Mouse (Mus musculus) lung, embryonic 14.5 days (tissue): ENCODE results near the gene Tcf7l1. TPM values are rescaled to one million over a fixed set of nuclear protein-coding genes. Genes with fewer than 3 reads are reported as not detected.

Experiments used
- ATAC-seq: fragments of 200-750 bp; cut with Nextera tagmentation; 2 replicates; pipeline ENCODE4 v1.8.0; 2017; ENCODE audit warnings: mild to moderate bottlenecking, moderate TSS enrichment, moderate library complexity; ENCODE audit not compliant: insufficient read depth
- DNase-seq: peaks from one replicate; pipeline ENCODE4 v3.0.0-alpha.2; 2015
- H3K27ac ChIP-seq: fragments of 300-500 bp; sonication (generic); 2 replicates; pipeline ENCODE4 v1.5.1; 2014; ENCODE audit warnings: low read depth, mild to moderate bottlenecking, moderate library complexity
- H3K27me3 ChIP-seq: fragments of 300-500 bp; sonication (generic); 2 replicates; pipeline ENCODE4 v1.6.1; 2014; ENCODE audit warnings: low read length, control low read depth; ENCODE audit not compliant: insufficient read depth
- H3K36me3 ChIP-seq: fragments of 300-500 bp; sonication (generic); 2 replicates; pipeline ENCODE4 v1.6.1; 2014; ENCODE audit warnings: control low read depth; ENCODE audit not compliant: insufficient read depth
- H3K4me1 ChIP-seq: fragments of 300-500 bp; sonication (generic); 2 replicates; pipeline ENCODE4 v1.6.1; 2014; ENCODE audit warnings: antibody characterized with exemption, control low read depth; ENCODE audit not compliant: insufficient read depth
- H3K4me2 ChIP-seq: fragments of 300-500 bp; sonication (generic); 2 replicates; pipeline ENCODE4 v1.6.1; 2014; ENCODE audit warnings: mild to moderate bottlenecking
- H3K4me3 ChIP-seq: fragments of 300-500 bp; sonication (generic); 2 replicates; pipeline ENCODE4 v1.5.1; 2014; ENCODE audit warnings: low read depth, low read length
- H3K9ac ChIP-seq: fragments of 300-500 bp; sonication (generic); 2 replicates; pipeline ENCODE4 v1.6.1; 2014
- H3K9me3 ChIP-seq: fragments of 300-500 bp; sonication (generic); 2 replicates; pipeline ENCODE4 v1.6.1; 2016; ENCODE audit warnings: low read depth, low read length, control low read depth
- CTCF ChIP-seq: IDR thresholded peaks from 2 replicates; pipeline ENCODE4 v1.5.1; 2016; ENCODE audit warnings: antibody characterized with exemption, low read depth
- WGBS: fragments of 180-500 bp; shearing (Covaris S2); extraction: QIAGEN DNeasy Blood & Tissue Kit; methylation state at CpG from one replicate; pipeline ENCODE4 v1.1.7; 2014; 5-methylcytosine and 5-hydroxymethylcytosine counted together
- polyA plus RNA-seq: library from polyadenylated mRNA; unstranded; fragments of >200 nt; fragmentation: Nextera tagmentation; extraction: Ambion mirVana; gene quantifications from 2 replicates; pipeline ENCODE4 v1.2.1, GENCODE M21; 2014

The Tcf7l1 gene
- polyA plus RNA-seq, 1 experiment from 2014 or later = 41.1 TPM

DNA sequence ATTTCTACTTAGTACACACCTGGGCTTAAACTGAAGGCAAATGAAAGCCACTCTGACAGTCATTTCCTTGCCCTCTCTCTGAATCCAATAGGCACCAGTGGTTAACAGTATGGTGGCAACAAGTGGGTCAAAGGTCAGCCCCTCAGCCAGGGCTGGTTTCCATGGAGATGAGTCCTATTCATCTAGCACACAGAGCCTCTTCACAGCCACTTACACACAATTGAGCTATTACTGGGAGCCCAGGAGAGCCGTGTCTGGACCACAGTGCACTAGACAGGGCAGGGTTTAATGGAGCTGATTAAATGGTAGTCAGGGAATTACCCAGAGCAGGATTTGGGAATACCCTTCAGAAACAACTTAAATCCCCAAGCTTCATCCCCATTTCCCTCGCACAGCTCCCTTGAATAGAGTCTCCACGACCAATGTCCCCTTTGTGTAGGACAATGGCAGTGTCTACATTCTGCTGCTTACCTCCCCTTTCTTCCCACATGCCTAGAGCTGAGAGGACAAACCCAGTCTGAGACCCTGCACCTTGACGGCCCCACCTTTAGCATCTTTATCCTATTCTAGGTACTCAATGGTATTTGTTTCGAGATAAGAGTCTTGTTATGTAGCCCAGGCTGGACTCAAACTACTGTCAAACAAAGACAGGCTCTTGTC, 89.5 kb downstream of the Tcf7l1 start:
- ATAC-seq = no peak
- no peaks in the 10 kb centered on the region for H3K27me3 ChIP-seq
- peaks cover 19% of the 10 kb centered on the region for H3K4me1 ChIP-seq
- TF ChIP-seq CTCF = no peak
- H3K4me2 ChIP-seq = no peak overlapping the region
- no peaks in the 10 kb centered on the region for H3K9me3 ChIP-seq
- DNase-seq = no peak
- no peaks in the 10 kb centered on the region for H3K36me3 ChIP-seq
- H3K4me3 ChIP-seq = no peak overlapping the region
- no peak overlapping the region for H3K9ac ChIP-seq
- H3K27ac ChIP-seq = no peak overlapping the region
- WGBS = 59% methylated on average over 5 of the region's 5 CpGs

DNA sequence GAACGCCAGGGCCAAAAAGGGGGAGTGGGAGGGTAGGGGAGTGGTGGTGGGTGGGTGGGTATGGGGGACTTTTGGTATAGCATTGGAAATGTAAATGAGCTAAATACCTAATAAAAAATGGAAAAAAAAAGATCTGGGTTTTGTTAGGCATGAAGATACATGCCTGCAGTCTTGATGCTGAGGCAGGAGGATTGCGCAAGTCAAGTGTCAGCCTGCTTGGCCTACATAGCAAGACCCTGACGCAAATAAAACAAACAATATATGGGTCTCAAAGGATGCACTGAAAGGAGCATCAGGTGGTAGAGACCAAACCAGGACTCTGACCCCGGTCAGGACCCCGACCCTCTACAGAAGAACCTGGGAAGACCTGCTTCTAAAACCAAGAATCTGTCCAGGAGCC, 90.5 kb downstream of the Tcf7l1 start:
- H3K4me2 ChIP-seq = no peak overlapping the region
- TF ChIP-seq CTCF = no peak
- no peak overlapping the region for H3K9ac ChIP-seq
- H3K4me1 ChIP-seq = peaks cover 26% of the 10 kb centered on the region
- no peak overlapping the region for H3K4me3 ChIP-seq
- DNase-seq = no peak
- 92% methylated on average over 5 of the region's 5 CpGs for WGBS
- no peaks in the 10 kb centered on the region for H3K27me3 ChIP-seq
- no peaks in the 10 kb centered on the region for H3K36me3 ChIP-seq
- no peak for ATAC-seq
- H3K9me3 ChIP-seq = no peaks in the 10 kb centered on the region
- no peak overlapping the region for H3K27ac ChIP-seq

DNA sequence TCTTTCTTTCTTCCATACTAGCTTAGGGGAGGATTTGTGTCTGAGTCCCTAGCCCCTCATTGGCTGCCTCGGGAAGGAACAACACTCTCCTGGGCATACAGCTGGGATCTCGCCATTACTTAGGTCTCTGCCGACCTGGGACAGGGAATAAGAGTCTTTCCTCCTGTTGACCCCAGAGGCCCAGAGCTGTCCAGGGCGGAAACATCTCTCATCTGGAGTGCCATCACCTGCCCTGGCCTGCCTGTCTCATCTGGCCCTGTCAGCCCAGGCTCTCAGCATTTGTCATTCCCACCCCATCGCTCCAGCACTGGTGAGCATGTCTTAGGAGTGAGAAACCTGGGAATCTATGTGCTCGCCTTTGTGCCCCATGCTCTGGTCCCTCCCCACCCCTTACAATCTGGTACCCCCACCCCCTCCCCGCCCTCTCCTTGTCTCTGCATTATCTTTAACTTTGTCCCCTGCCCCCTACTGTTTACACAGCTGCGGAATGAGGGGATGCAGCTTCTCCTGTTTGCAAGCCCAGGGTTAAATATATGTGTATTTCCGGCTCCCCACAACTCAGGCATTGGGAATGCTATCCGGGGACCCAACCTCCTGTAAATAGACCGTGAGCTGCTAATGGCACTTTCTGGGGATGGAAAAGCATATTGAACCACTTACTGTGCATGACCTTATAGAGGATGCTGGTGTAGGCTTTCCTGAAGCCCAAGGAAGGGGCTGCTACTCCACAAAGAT, 92.3 kb downstream of the Tcf7l1 start:
- 0 out of 2 replicates have a peak, but pooled peaks have one; percentile 23 for ATAC-seq
- no peak for TF ChIP-seq CTCF

DNA sequence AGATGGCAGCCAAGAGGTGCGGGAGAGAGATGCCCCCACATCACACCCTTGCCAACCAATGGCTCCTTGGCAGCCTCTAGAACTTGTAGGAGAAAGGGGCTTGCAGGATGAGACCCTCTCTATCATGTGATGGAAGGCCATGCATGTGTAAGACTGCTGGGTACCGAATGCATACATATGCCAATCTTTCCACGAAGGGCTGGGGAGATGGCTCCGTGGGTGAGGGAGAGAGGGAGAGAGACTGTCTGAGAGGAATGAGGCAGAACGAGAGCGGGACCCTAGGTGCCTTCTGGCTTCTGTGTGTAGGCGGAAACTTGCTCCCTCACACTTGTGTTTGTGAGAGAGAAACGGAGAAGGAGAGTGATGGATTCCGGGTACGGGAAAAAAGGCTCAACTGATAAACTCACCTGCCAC, 94.3 kb downstream of the Tcf7l1 start:
- no peak overlapping the region for H3K4me3 ChIP-seq
- no peaks in the 10 kb centered on the region for H3K36me3 ChIP-seq
- no peak overlapping the region for H3K9ac ChIP-seq
- no peaks in the 10 kb centered on the region for H3K27me3 ChIP-seq
- no peak for TF ChIP-seq CTCF
- no peak for ATAC-seq
- H3K9me3 ChIP-seq = no peaks in the 10 kb centered on the region
- no peak for DNase-seq
- H3K4me2 ChIP-seq = no peak overlapping the region
- peak overlapping the region; percentile 3; the same call in 1 of the 2 replicates for H3K27ac ChIP-seq
- 33% methylated on average over 10 of the region's 10 CpGs for WGBS
- peaks cover 53% of the 10 kb centered on the region for H3K4me1 ChIP-seq

More for the DNA sequence above, 92.3 kb downstream of the Tcf7l1 start:
- Histone ChIP-seq H3K9ac (no peak overlapping the region), H3K27me3 (no peaks in the 10 kb centered on the region), H3K9me3 (no peaks in the 10 kb centered on the region), H3K36me3 (no peaks in the 10 kb centered on the region), H3K4me1 (peaks cover 42% of the 10 kb centered on the region), H3K4me2 (no peak overlapping the region), H3K27ac (no peak overlapping the region), H3K4me3 (no peak overlapping the region)
- WGBS = 9% methylated on average over 11 of the region's 11 CpGs
- DNase-seq = no peak

DNA sequence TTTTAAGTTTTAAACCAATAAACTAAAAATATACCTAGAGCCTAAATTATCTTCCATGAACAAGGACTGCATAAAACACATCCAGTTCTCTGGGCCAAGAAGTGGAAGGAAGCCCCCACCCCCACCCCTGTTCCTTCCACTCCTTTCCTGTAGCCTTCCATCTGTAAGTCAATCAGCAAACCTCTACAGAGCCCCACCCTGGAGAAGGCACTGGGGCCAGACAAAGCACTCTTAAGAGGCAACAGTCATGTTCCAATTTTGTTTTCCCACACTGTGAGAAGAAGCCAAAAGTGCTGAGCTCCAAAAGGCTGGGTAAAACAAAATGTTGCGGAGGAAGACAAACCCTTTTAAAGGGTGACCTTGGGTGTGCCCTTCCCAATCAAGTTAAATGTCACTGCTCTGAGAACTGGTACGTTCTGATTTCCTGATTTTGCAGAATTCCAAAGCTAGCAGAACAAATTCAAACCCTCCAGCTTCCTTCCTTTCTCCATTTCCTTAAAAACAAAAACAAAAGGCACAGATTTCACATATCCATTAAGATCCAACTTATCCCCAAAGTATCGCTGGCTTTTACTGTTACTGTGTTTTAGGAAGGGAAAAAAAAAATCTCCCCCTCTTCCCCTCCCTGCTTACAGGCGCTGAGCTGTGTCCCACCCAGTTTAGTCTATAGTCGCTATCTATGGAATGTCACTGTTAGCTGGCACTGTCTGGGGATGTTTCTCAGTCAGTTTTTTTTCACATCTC, 94.8 kb downstream of the Tcf7l1 start:
- WGBS = 36% methylated on average over 5 of the region's 5 CpGs
- no peak for ATAC-seq
- Histone ChIP-seq H3K4me1 (peaks cover 59% of the 10 kb centered on the region), H3K27me3 (no peaks in the 10 kb centered on the region), H3K4me3 (no peak overlapping the region), H3K27ac (peak overlapping the region; percentile 3; the same call in 1 of the 2 replicates), H3K9me3 (no peaks in the 10 kb centered on the region), H3K36me3 (no peaks in the 10 kb centered on the region), H3K4me2 (no peak overlapping the region), H3K9ac (no peak overlapping the region)
- no peak for TF ChIP-seq CTCF
- DNase-seq = peak; percentile 38

DNA sequence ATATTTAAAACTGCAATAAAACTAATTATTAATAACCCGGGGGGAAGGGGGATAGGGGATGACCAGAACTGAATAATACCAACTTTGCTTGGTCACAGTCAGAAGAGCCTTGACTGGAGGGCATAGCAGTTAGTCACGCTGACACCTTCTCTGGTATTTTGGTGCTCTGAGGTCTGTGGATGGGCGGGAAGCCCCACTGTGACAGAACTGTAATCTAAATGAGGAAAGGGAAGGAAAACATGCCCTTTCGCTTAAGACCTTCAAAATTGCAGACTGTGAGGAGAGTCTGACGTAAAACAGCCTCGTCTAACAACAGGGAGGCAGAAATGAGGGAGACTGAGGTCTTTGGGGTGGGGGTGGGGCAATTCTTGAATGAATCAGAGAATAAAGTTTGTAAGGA, 96.6 kb downstream of the Tcf7l1 start:
- ATAC-seq (no peak), DNase-seq (no peak)
- H3K9me3 ChIP-seq = no peaks in the 10 kb centered on the region
- H3K4me3 ChIP-seq = no peak overlapping the region
- H3K9ac ChIP-seq = no peak overlapping the region
- no peaks in the 10 kb centered on the region for H3K36me3 ChIP-seq
- H3K27ac ChIP-seq = no peak overlapping the region
- no peaks in the 10 kb centered on the region for H3K27me3 ChIP-seq
- no peak for TF ChIP-seq CTCF
- no peak overlapping the region for H3K4me2 ChIP-seq
- H3K4me1 ChIP-seq = peaks cover 58% of the 10 kb centered on the region
- 76% methylated on average over 6 of the region's 6 CpGs for WGBS

DNA sequence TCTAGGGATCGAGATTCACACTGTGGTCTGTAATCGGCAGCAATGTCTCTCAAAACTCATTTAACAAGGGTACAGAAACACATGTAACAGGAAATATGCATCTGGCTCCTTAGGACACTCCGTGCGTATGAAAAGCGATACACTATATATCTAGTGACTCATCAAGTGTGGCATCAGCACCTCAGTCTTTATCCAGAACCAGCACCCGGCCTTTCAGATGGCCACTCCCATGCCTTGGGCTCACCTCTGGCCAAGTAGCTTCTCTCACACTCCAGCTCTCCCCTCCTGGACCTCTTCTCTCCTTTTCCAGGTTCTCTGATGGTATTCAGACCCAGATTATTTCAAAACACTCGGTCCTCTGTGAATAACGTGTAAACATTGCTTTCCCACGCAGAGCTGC, 97.5 kb downstream of the Tcf7l1 start:
- Histone ChIP-seq H3K27ac (no peak overlapping the region), H3K4me1 (peaks cover 54% of the 10 kb centered on the region), H3K4me3 (no peak overlapping the region), H3K36me3 (no peaks in the 10 kb centered on the region), H3K27me3 (no peaks in the 10 kb centered on the region), H3K4me2 (no peak overlapping the region), H3K9ac (no peak overlapping the region), H3K9me3 (no peaks in the 10 kb centered on the region)
- DNase-seq (no peak), ATAC-seq (no peak)
- WGBS = 65% methylated on average over 9 of the region's 9 CpGs
- TF ChIP-seq CTCF = no peak
